Mouse (Mus musculus) kidney, adult 2 months (tissue): ENCODE data around the gene Tmem52b.

Experiments used
- CTCF ChIP-seq: fragments of 200-500 bp; conservative IDR thresholded peaks from 2 replicates; pipeline ENCODE4 v1.5.1; 2011; ENCODE audit warnings: low read depth, mild to moderate bottlenecking, control low read depth, low read length, moderate library complexity, mixed read lengths; ENCODE audit not compliant: insufficient read depth, insufficient read length
- POLR2A ChIP-seq: fragments of 200-500 bp; IDR thresholded peaks from one replicate; pipeline ENCODE4 v1.6.1; 2011; ENCODE audit warnings: low read depth, low read length, control low read depth

- TF ChIP-seq POLR2A (no peak), CTCF (no peak)
Measured at GRCm38 (mm10) chr6:129557298-129558023, 45.1 kb downstream of the Tmem52b start.
